Mouse (Mus musculus): ENCODE data around the gene Faah. TPM values are rescaled to one million over a fixed set of nuclear protein-coding genes. Genes with fewer than 3 reads are reported as not detected.

The Faah gene
- polyA plus RNA-seq, 1 experiment from 2014 or later: 25.9 TPM

DNA sequence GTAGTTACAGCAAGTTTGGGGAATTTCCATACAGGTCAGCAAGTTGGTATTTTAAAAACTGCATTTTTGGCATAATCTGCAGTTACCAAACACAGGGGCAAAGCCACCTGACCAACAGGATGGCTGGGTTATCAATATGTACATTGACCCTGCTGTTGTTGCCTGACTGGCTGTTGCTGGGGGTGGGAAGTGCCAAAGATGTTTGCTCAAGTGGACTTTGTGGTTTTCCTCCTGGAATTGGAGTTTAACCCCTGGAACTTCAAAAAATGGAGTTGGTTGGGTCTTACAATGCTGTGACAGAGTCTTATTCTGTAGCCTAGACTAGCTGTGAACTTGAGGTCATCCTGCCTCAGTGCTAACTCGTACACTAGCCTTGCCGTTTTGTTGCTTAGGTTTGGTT is 22.7 kb upstream of the Faah start:
- Histone ChIP-seq H3K27me3 (no peaks in the 10 kb centered on the region), H3K9ac (no peak overlapping the region), H3K4me2 (no peak overlapping the region), H3K27ac (replicated peaks) (no peak overlapping the region), H3K9me3 (no peaks in the 10 kb centered on the region), H3K36me3 (peaks cover 7% of the 10 kb centered on the region; the same call in 1 of the 2 replicates), H3K4me3 (no peak overlapping the region), H3K4me1 (replicated peaks) (no peaks in the 10 kb centered on the region)
- ATAC-seq (ENCODE audit: low FRiP score, low read depth): no peak
- WGBS: 93% methylated on average over 2 of the region's 2 CpGs

GRCm38 (mm10) chr4:116033374-116033773 is 15.6 kb upstream of the Faah start:
- Histone ChIP-seq H3K27me3 (no peaks in the 10 kb centered on the region), H3K4me3 (no peak overlapping the region), H3K4me1 (replicated peaks) (no peaks in the 10 kb centered on the region), H3K9ac (no peak overlapping the region), H3K9me3 (no peaks in the 10 kb centered on the region), H3K36me3 (peaks cover 17% of the 10 kb centered on the region; the same call in 1 of the 2 replicates), H3K4me2 (no peak overlapping the region), H3K27ac (replicated peaks) (no peak overlapping the region)
- 87% methylated on average over 5 of the region's 5 CpGs for WGBS
- ATAC-seq (ENCODE audit: low FRiP score, low read depth): no peak

GRCm38 (mm10) chr4:116032906-116033305 is 15.2 kb upstream of the Faah start:
- no peaks in the 10 kb centered on the region for H3K27me3 ChIP-seq
- no peak overlapping the region for H3K9ac ChIP-seq
- H3K9me3 ChIP-seq: no peaks in the 10 kb centered on the region
- peaks cover 17% of the 10 kb centered on the region; the same call in 1 of the 2 replicates for H3K36me3 ChIP-seq
- H3K27ac ChIP-seq (replicated peaks): no peak overlapping the region
- WGBS: 94% methylated on average over 9 of the region's 9 CpGs
- ATAC-seq (ENCODE audit: low FRiP score, low read depth): no peak
- no peak overlapping the region for H3K4me2 ChIP-seq
- H3K4me3 ChIP-seq: no peak overlapping the region
- no peaks in the 10 kb centered on the region for H3K4me1 ChIP-seq (replicated peaks)

- peak; percentile 91 for ATAC-seq (ENCODE audit: low FRiP score, low read depth)
- no peaks in the 10 kb centered on the region for H3K36me3 ChIP-seq
- H3K4me3 ChIP-seq: peak overlapping the region; percentile 54
- under 1% methylated on average over 60 of the region's 60 CpGs for WGBS
- H3K4me1 ChIP-seq (replicated peaks): peaks cover 15% of the 10 kb centered on the region
- peak overlapping the region; percentile 59 for H3K9ac ChIP-seq
- H3K4me2 ChIP-seq: peak overlapping the region; percentile 71
- peak overlapping the region; percentile 70 for H3K27ac ChIP-seq (replicated peaks)
- peaks cover 36% of the 10 kb centered on the region for H3K27me3 ChIP-seq
- no peaks in the 10 kb centered on the region for H3K9me3 ChIP-seq
Measured at GRCm38 (mm10) chr4:116017300-116017901, 325 bp downstream of the Faah start.

DNA sequence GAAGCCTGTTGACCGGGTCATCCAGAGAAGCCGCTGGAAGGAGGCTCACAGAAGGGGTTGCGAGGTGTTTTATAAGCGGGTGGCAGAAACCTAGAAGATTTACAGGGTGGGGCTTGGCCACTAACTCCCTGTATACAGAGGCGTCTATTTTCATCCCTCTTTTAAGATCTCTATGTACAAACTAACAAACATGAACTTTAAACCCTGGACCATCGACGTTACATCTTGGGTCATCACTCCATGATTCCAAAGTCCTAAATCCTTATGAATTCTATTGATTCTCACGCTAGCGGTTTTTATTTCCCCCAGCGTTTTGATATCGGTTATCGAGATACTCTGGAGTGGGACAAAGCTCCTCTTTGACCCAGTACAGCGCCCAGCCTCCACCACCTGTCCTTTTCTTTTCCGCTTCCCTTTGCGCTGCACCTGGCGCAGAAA is 845 bp downstream of the Faah start:
- peak overlapping the region; percentile 70; the same call in 1 of the 2 replicates for H3K27ac ChIP-seq (replicated peaks)
- H3K36me3 ChIP-seq: no peaks in the 10 kb centered on the region
- ATAC-seq (ENCODE audit: low FRiP score, low read depth): no peak; the same call in 1 of the 2 replicates
- H3K27me3 ChIP-seq: peaks cover 36% of the 10 kb centered on the region
- peak overlapping the region; percentile 59 for H3K9ac ChIP-seq
- WGBS: 11% methylated on average over 16 of the region's 16 CpGs
- peak overlapping the region; percentile 54 for H3K4me3 ChIP-seq
- H3K4me2 ChIP-seq: peak overlapping the region; percentile 71
- peaks cover 15% of the 10 kb centered on the region for H3K4me1 ChIP-seq (replicated peaks)
- H3K9me3 ChIP-seq: no peaks in the 10 kb centered on the region

DNA sequence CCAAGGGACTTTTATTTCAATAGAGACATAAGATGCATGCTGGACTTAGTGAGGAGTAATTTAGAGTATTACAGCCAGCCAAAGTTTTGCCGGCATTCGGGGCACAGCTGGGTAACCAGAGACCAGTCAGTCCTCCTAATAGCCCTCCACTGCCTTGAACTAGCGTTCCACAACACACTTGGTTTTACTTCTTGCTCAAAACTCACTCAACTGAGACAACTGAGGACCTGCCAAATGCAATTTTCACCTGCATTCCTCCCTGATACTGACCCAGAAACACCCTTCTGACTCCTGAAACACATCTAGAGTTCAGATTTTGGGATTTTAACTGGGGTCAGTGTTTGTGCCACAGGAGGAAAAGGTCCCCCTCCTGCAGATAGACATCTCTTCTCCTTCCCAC is 1.3 kb downstream of the Faah start:
- Histone ChIP-seq H3K4me3 (peak overlapping the region; percentile 54), H3K36me3 (no peaks in the 10 kb centered on the region), H3K9me3 (no peaks in the 10 kb centered on the region), H3K27me3 (peaks cover 36% of the 10 kb centered on the region), H3K27ac (replicated peaks) (no peak overlapping the region), H3K4me1 (replicated peaks) (peaks cover 15% of the 10 kb centered on the region), H3K4me2 (peak overlapping the region; percentile 71), H3K9ac (peak overlapping the region; percentile 59)
- no peak for ATAC-seq (ENCODE audit: low FRiP score, low read depth)
- 69% methylated on average over 3 of the region's 3 CpGs for WGBS

DNA sequence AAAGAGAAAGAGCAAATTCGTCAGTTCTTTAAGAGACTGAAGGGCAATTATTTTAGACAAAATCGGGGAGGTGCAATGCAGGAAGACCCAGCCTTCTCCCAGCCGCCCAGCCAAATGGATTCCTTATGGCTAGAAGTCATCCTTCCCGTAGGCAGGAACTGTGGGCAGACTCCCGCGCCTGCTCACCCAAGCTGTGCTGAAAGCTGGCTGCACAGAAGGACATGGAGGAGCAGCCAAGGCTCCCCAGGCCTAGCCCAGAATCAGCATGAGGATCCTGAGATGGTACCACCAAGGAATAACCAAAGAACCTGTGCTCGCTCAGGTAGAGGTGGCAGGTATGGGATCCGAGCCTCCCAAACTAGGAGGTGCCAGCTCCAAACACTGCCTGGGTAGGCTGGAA is 1.7 kb downstream of the Faah start:
- H3K27ac ChIP-seq (replicated peaks): no peak overlapping the region
- no peaks in the 10 kb centered on the region for H3K9me3 ChIP-seq
- ATAC-seq (ENCODE audit: low FRiP score, low read depth): no peak
- H3K9ac ChIP-seq: no peak overlapping the region
- H3K27me3 ChIP-seq: peaks cover 36% of the 10 kb centered on the region
- peak overlapping the region; percentile 71 for H3K4me2 ChIP-seq
- no peaks in the 10 kb centered on the region for H3K36me3 ChIP-seq
- WGBS: 68% methylated on average over 8 of the region's 8 CpGs
- H3K4me3 ChIP-seq: peak overlapping the region; percentile 54
- peaks cover 15% of the 10 kb centered on the region for H3K4me1 ChIP-seq (replicated peaks)

DNA sequence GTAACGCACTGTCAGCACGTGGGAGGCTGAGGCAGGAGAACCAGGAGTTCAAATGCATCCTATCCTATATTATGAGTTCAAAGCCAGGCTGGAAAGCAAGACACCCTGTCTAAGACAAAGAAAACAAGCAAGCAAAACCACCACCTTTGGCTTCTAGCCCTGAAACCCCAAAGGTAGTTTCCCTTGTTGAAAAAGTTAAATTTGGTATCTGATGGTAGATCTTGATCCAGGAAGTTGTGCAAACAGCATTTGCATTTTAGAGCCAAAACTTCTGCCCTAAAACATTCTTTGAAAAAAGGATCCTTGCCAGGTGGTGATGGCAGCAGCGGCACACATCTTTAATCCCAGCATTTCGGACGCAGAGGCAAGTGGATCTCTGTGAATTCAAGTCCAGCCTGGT is 2.2 kb downstream of the Faah start:
- 90% methylated on average over 5 of the region's 5 CpGs for WGBS
- ATAC-seq (ENCODE audit: low FRiP score, low read depth): no peak

GRCm38 (mm10) chr4:116010186-116010585 is 7.5 kb downstream of the Faah start:
- no peaks in the 10 kb centered on the region for H3K9me3 ChIP-seq
- WGBS: 82% methylated on average over 8 of the region's 8 CpGs
- H3K4me3 ChIP-seq: no peak overlapping the region
- H3K27me3 ChIP-seq: peaks cover 9% of the 10 kb centered on the region
- no peak overlapping the region for H3K4me2 ChIP-seq
- H3K27ac ChIP-seq (replicated peaks): no peak overlapping the region
- H3K36me3 ChIP-seq: no peaks in the 10 kb centered on the region
- H3K4me1 ChIP-seq (replicated peaks): no peaks in the 10 kb centered on the region
- ATAC-seq (ENCODE audit: low FRiP score, low read depth): no peak
- H3K9ac ChIP-seq: no peak overlapping the region

More for the DNA sequence above, 2.2 kb downstream of the Faah start:
- H3K4me1 ChIP-seq (replicated peaks): peaks cover 15% of the 10 kb centered on the region
- H3K4me2 ChIP-seq: no peak overlapping the region
- H3K9me3 ChIP-seq: no peaks in the 10 kb centered on the region
- peaks cover 36% of the 10 kb centered on the region for H3K27me3 ChIP-seq
- H3K27ac ChIP-seq (replicated peaks): no peak overlapping the region
- no peak overlapping the region for H3K4me3 ChIP-seq
- H3K9ac ChIP-seq: no peak overlapping the region
- no peaks in the 10 kb centered on the region for H3K36me3 ChIP-seq

- 69% methylated on average over 4 of the region's 4 CpGs for WGBS
- Histone ChIP-seq H3K4me2 (no peak overlapping the region), H3K27ac (replicated peaks) (no peak overlapping the region), H3K36me3 (0 out of 2 replicates have a peak, but pooled peaks cover 5% of the 10 kb centered on the region), H3K9ac (no peak overlapping the region), H3K27me3 (peaks cover 8% of the 10 kb centered on the region; the same call in 1 of the 2 replicates), H3K4me1 (replicated peaks) (no peaks in the 10 kb centered on the region), H3K4me3 (no peak overlapping the region), H3K9me3 (no peaks in the 10 kb centered on the region)
- no peak for ATAC-seq (ENCODE audit: low FRiP score, low read depth)
Measured at GRCm38 (mm10) chr4:116001206-116001605, 16.5 kb downstream of the Faah start.

- H3K27me3 ChIP-seq: peaks cover 8% of the 10 kb centered on the region; the same call in 1 of the 2 replicates
- WGBS: 47% methylated on average over 6 of the region's 6 CpGs
Measured at GRCm38 (mm10) chr4:116000671-116001070, 17.1 kb downstream of the Faah start.

GRCm38 (mm10) chr4:115996729-115997128 is 21.0 kb downstream of the Faah start:
- no peaks in the 10 kb centered on the region for H3K4me1 ChIP-seq (replicated peaks)
- no peak overlapping the region for H3K4me3 ChIP-seq
- H3K36me3 ChIP-seq: 0 out of 2 replicates have a peak, but pooled peaks cover 5% of the 10 kb centered on the region
- no peak overlapping the region for H3K9ac ChIP-seq
- ATAC-seq (ENCODE audit: low FRiP score, low read depth): no peak
- H3K9me3 ChIP-seq: no peaks in the 10 kb centered on the region
- H3K27me3 ChIP-seq: peaks cover 8% of the 10 kb centered on the region; the same call in 1 of the 2 replicates
- H3K27ac ChIP-seq (replicated peaks): no peak overlapping the region
- WGBS: 80% methylated on average over 4 of the region's 4 CpGs
- H3K4me2 ChIP-seq: no peak overlapping the region

More at GRCm38 (mm10) chr4:116000671-116001070, 17.1 kb downstream of the Faah start:
- Histone ChIP-seq H3K9ac (no peak overlapping the region), H3K36me3 (0 out of 2 replicates have a peak, but pooled peaks cover 5% of the 10 kb centered on the region), H3K27ac (replicated peaks) (no peak overlapping the region), H3K4me1 (replicated peaks) (no peaks in the 10 kb centered on the region), H3K4me2 (no peak overlapping the region), H3K4me3 (no peak overlapping the region), H3K9me3 (no peaks in the 10 kb centered on the region)
- no peak for ATAC-seq (ENCODE audit: low FRiP score, low read depth)

All from hindbrain, embryonic 15.5 days (tissue).